In the genomic region with DNA sequence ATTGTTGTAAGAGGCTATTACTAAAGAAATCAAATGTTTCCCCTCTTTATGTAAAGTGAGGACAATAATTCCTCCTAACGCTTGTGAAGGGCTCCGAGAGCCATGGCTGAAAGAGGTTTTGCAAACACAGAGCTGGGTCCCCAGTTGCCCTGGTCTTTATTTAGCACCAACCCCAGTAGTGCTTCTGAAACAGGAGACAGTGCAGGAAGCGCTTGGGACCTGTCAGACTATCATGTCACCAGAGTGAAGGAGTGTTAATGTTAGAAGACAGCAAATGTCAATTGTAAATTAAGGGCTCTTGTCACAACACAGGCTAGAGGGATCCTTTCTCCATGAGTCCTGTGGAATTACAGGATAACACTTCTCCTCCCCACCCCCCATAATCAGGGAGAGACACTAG, we compare ENCODE assay signal across 14 mouse cellular contexts.
"Had no signal": no experiment of that assay in that cellular context is flagged by ENCODE, and none has a peak within 500 bp of the region (broad histone marks: within the 10 kb centered on the region; RNA-seq: fewer than 3 reads in every experiment).

No protein-coding gene starts in this region.

- H3K9me3 ChIP-seq: limb, embryonic 15.5 days; liver, embryonic 12.5 days; midbrain, embryonic 10.5 days; neural tube, embryonic 15.5 days had no signal

- H3K4me1 ChIP-seq: limb, embryonic 15.5 days; liver, embryonic 12.5 days; midbrain, embryonic 10.5 days; neural tube, embryonic 15.5 days had no signal

- H3K36me3 ChIP-seq: limb, embryonic 15.5 days; liver, embryonic 12.5 days; midbrain, embryonic 10.5 days; neural tube, embryonic 15.5 days had no signal

- H3K4me2 ChIP-seq: limb, embryonic 15.5 days; liver, embryonic 12.5 days; lung, embryonic 14.5 days; neural tube, embryonic 15.5 days had no signal

- H3K27me3 ChIP-seq: limb, embryonic 15.5 days; liver, embryonic 12.5 days; neural tube, embryonic 15.5 days had no signal

- ATAC-seq: liver, embryonic 12.5 days had no signal

- H3K9ac ChIP-seq: limb, embryonic 15.5 days; liver, embryonic 12.5 days; lung, embryonic 14.5 days; neural tube, embryonic 15.5 days had no signal

- DNase-seq: kidney, postnatal 14 days; left cerebral cortex, postnatal 4 days; lung, embryonic 14.5 days; lung, postnatal 10 days; lung, postnatal 4 days; midbrain, embryonic 14.5 days; spleen, adult 18-20 months; thymus, adult 18-20 months; thymus, postnatal 14 days had no signal

- H3K4me3 ChIP-seq: limb, embryonic 15.5 days; liver, embryonic 12.5 days; midbrain, embryonic 10.5 days; myocyte; neural tube, embryonic 15.5 days had no signal

- H3K27ac ChIP-seq: limb, embryonic 15.5 days; liver, embryonic 12.5 days; midbrain, embryonic 10.5 days; neural tube, embryonic 15.5 days had no signal
